Mouse (Mus musculus) ES-CJ7 (cell line): ENCODE data around the gene Phf13.
A peak's percentile ranks its signal among the peaks of the same experiment; 100 is the strongest.

ENCODE experiments used
- DNase-seq: peaks from one replicate; pipeline ENCODE4 v3.0.0; 2011; ENCODE audit warnings: low read depth, low spot score

The Phf13 gene

DNA sequence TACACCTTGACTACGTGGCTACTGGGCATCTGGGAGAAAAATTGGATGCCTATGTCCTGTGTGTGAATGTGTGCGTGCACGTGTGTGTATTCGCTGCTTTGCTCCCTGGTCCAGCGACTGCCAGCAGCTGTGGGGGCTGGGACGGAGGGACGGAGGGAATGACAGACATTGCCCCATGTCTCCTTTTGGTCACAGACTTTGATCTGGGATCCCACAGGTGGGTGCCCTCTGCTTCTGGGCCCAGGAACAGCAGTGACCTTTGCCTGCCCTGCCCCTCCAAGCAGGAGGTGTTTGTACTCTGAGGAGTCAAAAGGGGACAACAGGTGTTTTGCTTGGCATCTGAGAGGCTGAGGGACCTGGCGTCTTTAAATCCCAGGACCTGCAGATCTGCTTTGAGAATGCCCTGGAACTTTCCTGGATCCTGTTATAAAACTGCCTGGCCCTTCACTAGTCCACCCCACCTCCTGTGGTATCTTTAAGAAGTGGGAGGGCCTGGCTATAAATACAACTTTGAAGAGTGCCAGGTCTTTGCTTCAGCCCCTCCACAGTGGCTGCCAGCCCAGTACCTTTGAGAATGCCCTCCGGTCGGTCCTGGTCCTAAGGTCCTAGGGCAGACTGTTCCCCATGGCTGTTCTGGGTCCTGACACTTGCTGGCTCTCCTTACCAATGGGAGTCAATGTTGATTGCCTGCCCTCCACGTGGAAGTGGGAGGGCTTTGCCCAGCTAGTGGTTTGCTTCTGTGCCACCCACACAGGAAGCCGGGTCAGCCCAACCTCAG, 17.2 kb upstream of the Phf13 start:
- no peak for DNase-seq

DNA sequence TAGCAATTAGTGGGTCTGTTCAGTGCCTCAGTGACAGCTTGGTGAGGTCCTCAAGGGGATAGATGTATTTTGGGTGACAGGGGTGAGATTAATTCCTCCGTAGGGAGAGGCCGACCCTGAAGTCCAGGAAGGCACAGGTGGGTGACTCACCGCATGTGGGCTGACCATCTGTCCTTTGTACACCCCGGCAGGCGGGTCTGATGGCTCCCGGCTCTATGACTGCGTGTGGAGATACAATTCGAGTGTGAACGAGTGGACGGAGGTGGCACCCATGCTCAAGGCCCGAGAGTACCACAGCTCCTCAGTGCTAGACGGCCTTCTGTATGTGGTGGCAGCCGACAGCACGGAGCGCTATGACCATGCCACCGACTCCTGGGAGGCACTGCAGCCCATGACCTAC, 16.1 kb upstream of the Phf13 start:
- no peak for DNase-seq

DNA sequence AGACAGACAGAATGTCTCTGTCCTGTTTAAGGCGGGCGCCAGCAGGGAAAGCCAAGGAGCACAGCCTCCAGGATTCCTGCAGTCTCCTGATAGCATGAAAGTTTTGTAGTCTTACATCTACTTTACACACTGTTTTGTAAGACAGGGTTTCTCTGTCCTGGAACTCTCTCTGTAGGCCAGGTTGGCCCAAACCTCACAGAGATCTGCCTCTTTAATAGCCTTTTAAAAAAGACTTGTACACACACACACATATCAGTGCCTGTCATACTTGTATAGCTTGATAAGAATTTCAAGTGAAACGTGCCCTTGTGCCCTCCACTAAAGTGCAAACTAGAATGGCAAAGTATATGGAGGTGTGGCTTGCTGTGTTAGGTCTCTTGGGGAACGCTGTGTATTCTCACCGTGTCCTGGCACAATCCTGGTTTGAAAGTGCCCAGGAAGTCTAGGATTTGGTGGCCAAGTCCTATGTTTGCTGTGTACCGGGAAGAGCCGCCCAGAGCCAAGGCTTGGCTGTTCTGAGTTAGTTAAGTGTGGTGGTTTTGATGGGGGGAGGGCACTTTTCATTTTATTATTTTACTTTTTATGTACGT, 15.2 kb upstream of the Phf13 start:
- DNase-seq = no peak

DNA sequence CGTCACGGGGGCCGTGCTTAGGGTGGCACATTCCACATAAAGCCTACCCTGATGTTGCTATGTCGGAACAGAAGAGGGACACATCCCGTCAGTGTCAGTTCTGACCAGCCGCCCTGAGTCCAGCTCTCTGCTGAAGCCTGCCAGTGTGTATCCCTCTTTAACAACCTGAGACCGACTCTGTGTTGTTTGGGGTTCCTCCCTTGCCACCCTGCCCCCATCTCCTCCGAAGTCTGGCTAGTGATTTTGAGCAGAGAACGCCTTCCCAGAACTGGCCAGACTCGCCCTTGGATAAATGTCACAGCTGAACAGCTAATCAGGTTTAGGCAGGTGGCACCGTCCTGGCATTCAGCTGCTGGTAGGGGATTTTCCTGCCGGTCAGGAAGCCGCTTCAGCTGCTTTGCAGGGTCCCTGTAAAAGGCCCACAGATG, 14.7 kb upstream of the Phf13 start:
- DNase-seq = no peak

DNA sequence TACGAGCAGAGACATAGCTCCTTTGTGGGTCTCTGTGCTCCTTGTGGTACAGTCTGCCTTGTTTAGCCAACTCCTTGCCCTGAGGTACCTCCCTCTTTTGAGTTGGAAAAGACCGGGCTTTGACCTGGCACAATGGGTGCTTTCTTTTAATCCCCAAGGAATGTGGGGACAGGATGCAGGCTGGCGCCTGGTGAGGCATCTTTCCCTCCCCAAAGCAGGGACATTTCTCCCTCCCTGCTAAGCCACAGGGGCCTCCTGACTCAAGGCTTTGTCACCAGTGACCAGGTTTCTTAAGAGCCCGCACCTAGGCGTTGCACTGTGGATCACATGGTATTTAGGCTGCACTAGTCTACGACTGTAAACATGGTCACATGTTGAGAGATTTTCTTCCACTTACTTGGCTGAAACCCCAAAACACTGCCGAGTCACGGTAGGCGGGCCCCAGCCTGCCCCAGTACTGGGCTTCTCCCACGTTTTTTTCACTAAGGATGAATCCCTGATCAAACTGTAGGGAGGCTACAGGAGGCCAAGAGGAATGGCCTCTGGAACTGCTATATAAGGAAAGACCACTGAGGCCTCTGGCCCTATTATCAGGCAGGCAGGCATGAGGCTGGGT, 14.1 kb upstream of the Phf13 start:
- no peak for DNase-seq

DNA sequence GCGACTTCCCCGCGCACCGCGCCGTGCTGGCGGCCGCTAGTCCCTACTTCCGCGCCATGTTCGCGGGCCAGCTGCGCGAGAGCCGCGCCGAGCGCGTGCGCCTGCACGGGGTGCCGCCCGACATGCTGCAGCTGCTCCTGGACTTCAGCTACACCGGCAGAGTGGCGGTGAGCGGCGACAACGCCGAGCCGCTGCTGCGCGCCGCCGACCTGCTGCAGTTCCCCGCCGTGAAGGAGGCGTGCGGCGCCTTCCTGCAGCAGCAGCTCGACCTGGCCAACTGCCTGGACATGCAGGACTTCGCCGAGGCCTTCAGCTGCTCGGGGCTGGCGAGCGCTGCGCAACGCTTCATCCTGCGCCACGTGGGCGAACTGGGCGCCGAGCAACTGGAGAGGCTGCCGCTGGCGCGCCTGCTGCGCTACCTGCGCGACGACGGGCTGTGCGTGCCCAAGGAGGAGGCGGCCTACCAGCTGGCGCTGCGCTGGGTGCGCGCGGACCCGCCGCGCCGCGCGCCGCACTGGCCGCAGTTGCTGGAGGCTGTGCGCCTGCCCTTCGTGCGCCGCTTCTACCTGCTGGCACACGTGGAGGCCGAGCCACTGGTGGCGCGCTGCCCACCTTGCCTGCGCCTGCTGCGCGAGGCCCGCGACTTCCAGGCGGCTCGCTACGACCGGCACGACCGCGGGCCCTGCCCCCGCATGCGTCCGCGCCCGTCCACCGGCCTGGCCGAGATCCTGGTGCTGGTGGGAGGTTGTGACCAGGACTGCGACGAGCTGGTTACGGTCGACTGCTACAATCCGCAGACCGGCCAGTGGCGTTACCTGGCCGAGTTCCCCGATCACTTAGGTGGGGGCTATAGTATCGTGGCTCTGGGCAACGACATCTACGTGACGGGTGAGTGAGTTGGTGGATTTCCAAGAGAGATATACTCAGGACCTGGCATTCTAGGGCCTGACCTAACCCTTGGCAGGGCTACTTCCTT, 13.3 kb upstream of the Phf13 start:
- no peak for DNase-seq

DNA sequence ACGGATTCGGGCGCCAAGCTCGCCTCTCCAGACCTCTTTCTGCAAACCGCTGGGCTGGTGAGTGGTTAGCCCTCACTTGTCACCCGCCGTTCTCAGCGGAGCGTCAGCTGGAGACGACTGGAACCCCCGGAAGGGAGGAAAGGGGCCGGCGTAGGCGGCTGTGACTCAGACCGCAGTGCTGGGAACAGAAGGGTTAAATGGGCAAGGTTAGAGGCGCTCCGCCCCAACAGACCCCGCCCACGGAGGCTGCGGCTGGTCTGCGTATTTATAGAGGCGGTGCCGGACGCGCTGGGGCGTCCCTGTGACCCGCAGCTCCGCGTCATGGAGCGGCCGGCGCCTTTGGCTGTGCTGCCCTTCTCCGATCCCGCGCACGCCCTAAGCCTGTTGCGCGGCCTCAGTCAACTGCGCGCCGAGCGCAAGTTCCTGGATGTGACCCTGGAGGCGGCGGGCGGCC, 12.6 kb upstream of the Phf13 start, which contains the start of gene Klhl21:
Gene Klhl21, plus strand, starts transcription at position 182 of the 454 bp plus-strand sequence.
- DNase-seq = peak; percentile 91

DNA sequence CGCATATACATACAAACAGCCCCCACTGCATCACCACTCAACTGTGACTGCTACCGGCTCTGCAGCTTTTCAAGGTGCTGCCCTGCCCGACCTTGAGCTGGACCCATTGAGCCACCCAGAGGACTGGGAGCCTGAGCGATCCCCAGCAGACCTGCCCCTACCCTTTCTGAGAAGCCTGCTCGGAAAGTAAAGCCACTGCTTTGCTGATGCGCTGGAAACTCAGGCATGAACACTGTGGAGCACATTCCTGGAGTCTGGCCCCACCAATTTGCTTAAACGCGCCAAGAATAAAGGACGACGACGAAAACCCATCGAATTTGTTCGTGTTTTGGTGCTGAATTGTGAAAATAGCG, 12.1 kb upstream of the Phf13 start:
- no peak for DNase-seq

DNA sequence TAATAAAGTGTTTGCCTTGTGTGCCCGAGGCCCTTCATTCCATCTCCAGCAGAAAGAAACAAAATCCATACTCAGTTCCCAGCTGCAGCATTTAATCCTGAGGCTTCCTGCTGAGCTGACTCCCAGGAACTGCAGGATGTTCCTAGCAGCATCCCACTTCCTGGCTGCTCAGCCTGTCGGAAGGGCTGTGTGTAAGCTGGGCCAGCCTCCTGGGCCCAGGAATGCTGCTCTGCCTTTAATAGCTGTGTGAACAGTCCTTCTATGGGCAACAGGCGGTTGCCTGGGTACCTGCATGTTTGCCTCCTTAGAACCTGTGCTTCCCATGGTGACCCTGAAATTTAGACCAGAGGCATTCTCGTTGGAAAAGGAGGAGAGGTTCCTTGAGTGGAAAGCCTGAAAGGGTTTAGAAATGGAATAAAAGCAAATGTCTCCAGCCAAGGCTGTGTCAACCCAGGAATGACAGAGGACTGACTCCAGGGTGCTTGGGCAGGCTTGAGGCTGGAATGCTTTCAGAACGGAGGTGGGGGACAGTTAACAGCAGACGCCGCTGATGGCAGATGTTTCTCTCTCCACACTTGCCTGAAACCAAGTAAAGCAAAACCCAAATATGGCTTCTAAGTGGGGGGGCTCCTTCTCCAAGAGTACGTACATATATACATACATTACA, 11.6 kb upstream of the Phf13 start:
- DNase-seq = no peak

DNA sequence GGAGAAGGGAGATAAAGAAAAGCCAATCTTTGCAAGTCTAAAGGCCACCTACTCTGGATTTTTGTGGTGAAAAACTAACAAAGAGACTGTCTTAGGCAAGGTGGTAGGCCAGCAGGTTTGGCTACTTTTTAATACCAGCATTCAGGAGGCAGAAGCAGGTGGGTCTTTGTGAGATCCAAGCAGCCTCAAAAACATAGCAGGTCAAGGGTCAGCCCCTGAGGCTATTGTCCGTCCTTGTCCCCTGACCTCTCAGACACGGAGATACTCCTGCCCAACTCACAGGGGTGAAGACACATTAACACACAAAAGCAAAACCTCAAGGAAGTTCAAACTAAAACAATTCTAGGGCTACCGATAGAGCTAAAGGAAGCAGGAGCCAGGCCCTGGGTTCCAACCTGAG, 10.8 kb upstream of the Phf13 start:
- DNase-seq = no peak

DNA sequence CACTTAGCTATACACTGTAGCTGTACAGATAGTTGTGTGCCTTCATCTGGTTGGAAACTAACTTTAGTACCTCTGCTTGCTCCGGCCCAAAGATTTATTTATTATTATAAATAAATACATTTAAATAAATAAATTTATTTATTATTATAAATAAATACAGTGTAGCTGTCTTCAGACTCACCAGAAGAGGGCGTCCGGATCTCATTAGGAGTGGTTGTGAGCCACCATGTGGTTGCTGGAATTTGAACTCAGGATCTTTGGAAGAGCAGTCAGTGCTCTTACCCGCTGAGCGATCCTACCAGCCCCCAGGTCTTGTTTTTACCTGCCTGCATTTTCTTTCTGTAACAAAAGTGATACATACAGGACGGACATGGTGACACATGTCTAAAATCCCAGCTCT, 10.1 kb upstream of the Phf13 start:
- no peak for DNase-seq

DNA sequence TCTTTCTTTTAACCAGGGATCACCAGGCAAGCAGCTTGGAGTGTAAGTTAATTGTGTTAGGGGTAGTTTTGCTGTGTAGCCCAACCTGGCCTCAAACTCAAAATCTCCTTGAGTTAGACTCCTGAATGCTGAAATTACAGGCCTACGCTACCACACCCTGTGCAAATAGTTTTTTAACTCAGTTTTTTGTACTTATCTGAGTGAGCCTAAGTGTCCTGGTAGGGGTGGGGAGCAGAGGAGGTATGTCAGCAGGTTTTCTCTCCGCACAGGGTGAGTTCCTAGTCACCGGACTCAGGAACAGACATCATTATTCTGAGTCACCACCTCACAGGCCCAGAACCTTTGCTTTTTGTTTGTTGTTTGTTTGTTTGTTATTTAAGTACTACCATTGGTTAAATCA, 6.0 kb upstream of the Phf13 start:
- no peak for DNase-seq

DNA sequence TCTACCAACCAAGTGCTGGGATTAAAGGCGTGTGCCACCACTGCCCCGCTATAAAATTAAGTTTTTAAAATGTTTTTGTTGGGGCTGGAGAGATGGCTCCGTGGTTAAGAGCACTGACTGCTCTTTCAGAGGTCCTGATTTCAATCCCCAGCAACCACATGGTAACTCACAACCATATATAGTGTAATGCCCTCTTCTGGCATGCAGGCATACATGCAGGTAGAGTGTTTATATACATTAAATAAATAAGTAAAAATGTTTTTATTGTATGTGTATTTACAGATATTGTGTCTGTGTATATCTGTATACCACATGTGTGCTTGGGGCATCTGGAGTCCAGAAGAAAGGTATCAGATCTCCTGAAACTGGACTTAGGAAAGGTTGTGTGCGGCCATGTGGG, 5.3 kb upstream of the Phf13 start:
- DNase-seq = no peak

DNA sequence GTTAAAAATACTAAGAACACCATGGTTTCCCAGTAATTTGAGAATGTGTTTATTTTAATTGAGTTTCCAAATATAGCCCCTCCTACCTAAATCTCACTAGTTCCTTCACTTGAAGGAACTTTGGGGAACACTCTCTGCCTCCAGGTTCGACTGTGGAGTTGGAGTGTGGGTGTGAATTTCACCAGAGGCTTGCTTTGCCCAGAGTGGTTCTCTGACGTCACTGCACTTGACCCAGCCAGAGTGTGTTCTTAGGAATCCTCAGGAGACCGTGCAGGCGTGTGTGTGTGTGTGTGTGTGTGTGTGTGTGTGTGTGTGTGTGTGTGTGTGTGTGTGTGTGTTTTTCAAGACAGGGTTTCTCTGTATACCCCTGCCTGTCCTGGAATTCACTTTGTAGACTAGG, 4.8 kb upstream of the Phf13 start:
- no peak for DNase-seq

DNA sequence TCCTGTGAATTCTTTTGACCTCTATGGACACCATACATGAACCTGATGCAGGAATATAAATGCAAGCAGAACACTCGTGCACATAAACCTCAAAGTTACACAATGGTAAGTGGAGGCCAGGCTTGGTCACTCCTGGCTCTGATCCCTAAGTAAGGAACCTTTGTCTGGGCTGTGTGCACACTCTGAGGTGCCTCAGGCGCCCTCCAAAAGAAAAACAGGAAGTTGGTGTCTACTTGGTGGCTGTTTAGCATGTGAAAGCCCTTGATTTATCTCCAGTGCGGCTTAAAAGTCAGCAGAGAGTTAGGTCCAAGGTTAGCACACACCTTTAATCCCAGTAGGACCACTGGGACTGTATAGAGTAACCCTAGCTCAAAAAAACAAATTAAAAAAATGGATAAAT, 3.4 kb upstream of the Phf13 start:
- peak; percentile 78 for DNase-seq

DNA sequence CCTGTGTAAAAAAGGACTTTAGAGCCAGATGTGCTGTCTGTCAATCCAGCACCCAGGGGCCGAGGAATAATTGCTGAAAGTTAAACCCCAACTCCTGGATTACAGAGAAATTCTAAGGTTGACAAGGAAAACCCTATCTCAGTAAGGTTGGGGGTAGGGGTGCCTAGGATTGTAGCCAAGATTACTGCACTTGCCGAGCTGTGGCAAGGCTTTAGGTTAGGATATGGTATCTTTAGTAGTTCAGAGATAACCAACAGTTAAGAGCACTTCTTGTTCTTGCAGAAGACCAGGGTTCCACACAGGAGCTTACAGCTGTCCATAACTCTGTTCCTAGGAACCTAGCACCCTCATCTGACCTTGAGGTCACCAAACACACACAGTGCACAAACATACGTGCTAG, 1.6 kb upstream of the Phf13 start:
- no peak for DNase-seq

DNA sequence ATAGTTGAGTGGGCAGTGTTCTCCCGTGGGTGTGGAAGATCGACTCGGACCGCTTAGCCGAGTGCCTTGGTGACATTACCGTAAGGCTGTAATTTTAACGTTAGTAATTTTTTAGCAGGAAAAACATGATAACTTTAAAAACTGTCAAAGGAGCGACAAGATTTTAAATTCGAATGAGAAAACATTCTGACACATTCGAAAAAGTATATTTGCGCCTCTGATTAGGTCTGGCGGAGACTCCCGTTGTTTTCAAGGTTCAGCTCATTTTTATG, 829 bp upstream of the Phf13 start:
- DNase-seq = no peak

DNA sequence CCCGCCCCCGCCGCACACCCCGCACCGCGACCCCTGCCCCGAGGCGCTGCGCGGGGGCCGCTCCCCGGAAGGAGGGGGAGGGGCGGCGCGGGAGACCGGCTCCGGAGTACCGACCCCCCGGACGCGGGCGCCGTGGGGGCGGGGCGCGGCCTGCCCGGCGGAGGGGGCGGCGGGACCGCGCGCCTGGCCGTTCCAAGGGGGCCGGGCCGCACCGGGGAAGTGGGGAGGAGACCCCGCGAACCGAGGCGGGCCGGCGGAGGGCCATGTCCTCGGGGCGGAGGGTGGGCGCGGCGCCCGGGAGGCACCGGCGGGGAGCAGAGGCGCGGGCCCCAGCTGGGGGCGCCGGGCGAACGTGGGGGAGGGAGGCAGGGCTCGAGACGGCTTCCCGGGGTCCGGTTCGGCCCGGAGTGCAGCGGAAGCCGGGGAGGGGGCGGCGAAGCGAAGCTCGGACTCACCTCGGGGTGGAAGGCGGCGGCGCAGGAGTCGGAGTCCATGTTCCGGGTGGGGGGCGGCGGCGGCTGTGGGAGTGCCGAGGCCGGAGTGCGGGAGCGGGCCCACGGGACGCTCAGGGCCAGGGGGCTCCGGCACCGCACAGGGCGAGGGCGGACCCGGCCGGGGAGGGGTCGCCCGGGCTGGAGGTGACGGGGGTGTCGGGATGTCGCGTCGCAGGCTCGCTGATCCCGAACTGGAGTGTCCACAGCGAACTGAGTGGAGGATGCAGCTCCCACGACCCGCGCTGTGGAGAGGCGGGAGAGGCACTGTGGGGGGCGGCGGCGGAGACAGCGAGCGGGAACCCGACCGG, 486 bp downstream of the Phf13 start:
- no peak for DNase-seq

DNA sequence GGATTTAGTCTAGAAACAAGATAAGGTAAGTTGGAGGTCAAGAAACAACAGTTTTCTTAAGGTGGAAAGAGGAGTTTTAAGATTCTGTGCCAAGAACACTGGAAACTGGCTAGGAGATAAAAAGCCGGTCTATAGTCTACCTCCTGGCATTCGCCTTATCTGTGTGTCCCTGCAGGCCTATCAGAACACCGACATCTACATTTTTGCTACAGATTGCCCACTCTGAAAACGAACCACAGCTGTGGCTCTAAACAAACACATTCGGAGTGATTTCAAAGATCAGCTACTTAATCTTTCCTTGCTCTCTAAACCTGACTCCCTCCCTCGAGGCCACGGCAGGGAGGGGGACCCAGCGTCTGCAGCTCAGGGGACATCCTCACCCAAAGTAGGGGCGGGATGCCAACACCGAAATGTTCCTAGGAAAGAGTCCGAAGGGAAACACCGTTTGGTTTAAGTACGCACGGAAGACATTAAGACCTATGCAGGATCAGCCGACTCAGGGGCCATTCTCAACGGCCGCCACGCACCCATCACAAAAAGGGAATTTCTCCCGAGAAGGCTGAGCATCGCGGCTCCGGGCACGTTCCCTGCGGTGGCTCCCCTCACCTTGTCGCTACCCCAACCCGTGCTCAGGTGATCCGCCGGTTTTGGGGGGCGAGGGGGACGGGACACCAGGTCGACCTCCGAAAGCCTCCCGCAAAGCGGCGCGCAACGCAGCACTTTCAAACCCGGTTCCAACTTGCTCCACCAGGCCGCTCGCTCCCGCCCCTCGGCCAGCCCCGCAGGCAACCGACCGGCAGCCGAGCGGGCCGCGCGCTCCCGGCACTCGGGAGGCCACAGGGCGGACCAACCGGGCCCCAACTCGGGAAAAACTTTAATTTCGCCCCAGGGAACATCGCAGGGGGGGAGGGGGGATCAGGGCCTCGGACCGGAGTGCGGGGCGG, 1.6 kb downstream of the Phf13 start:
- DNase-seq = no peak

DNA sequence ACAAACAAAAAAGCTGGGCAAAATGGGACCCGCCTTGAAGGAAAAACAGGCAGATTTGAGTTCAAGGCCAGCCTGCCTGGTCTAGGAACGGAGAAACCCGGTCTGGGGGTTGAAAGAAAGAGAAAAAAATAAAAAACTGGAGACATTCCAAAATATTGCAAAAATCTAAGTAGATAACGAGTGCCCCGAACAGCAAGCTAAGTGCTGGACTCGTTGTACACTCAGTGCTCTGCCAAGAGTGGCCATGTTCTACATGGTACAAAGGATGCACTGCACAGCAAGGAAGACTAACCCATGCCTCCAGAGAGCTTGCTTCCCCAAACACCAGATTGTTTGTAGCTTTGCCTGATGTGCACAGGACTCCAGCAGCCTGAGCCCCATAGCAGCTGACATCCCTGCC, 3.0 kb downstream of the Phf13 start:
- no peak for DNase-seq
